Mouse (Mus musculus) CH12F3 (cell line): ENCODE measurements at regions not wholly inside any gene's neighbourhood (a gene's known extent, or its start where the extent isn't known, plus 50 kb on each side); places are given as distances from the start of the nearest gene placed in this dataset.

ENCODE experiments used
- in situ Hi-C: fragments of 300-500 bp; cut with MboI; formaldehyde crosslinking; loops from 2 replicates; pipeline ENCODE4 v1.14.3; 2020; ENCODE audit warnings: low sequenced_read_pairs

GRCm38 (mm10) chr4:82161818-82162217 is 543.7 kb downstream of the Nfib start:
- in situ Hi-C loops, result no loop called here

DNA sequence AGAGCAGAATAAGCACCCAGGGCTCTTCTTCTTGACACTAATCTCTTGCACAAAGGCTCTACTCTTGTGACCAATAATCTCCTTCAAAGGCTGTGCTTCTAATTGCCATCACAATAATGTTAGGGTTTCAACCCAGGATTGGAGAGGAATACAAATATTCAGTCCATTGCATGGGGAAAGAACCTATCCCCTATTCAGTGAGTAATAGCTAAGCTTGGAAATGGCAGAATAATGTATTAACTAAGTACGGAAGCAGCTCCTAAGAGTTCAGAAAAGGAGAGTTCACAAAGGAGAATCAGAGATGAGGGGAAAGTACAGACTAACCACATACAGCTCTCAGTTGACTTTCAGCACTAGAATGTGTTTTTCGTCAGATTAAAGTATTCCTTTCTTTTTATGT is 544.3 kb downstream of the Nfib start:
- in situ Hi-C loops, result no loop called here

- in situ Hi-C loops, result no loop called here
These were observed 545.3 kb downstream of the Nfib start for GRCm38 (mm10) chr4:82160233-82160632.

- in situ Hi-C loops, result no loop called here
These were observed 549.8 kb downstream of the Nfib start for GRCm38 (mm10) chr4:82155642-82156320.

DNA sequence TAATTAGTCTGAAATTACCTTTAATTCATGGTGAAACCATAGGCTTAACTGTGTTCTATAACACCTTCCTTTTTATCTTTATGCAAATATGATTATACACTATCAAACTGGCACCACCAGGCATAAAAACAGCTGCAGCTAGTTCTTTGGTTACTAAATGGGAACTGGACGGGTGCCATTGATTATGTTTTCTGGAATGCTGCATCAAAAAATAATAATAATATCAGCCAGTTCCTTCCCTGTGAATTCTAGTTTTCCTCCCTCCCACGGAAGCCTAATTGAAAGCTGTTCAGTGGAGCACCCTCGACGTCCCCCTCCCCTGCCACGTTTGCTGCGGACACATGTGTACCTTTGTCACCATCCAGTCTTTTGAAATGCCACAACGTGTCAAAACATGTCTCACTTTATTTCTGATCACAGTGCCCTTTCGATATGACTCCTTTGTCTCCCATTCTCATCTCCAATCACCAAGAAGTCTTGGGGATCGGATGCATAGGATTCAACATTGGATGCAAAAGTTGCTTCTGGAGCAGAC is 551.5 kb downstream of the Nfib start:
- in situ Hi-C loops, result no loop called here

- in situ Hi-C loops, result no loop called here
These were observed 551.9 kb downstream of the Nfib start for GRCm38 (mm10) chr4:82153604-82154003.

DNA sequence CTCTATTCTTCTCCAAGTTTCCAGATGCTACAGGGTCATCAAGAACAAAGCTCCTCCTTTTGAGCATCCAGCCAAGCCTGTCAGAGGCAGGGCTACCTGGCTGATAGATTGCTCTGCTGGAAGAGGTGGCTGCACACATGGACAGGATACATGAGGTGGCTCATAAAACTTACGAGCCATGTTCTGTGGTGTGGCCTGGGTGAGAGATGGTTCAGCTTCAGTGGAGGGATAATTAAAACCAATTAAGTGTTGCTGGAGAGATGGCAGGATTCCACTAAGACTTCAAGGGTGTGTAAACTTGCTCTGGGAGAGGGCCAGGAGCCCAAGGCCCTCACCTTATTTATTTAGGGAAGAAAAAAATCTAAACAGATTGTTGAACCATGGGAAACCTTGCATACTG is 555.6 kb downstream of the Nfib start:
- in situ Hi-C loops, result no loop called here

- in situ Hi-C loops, result no loop called here
These were observed 557.2 kb downstream of the Nfib start for GRCm38 (mm10) chr4:82148129-82149064.

DNA sequence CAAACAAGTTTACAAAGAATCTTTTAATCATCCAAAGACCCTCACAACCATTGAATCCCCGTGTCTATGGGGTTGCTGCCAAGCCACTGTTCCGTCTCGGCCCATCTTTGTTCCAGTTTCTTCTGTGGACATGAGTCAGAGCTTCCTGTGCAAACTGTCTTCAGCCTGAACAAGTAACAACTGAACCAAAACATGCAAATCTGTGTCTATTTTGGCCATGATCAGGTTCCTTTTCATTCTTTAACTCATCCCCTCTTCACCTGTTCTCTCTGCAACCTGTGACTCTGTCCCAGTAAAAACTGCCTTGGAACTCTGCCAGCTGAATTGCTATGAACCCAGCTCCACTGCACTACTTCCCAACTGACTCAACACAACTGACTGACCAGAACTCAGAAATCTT is 563.2 kb downstream of the Nfib start:
- in situ Hi-C loops, result no loop called here

DNA sequence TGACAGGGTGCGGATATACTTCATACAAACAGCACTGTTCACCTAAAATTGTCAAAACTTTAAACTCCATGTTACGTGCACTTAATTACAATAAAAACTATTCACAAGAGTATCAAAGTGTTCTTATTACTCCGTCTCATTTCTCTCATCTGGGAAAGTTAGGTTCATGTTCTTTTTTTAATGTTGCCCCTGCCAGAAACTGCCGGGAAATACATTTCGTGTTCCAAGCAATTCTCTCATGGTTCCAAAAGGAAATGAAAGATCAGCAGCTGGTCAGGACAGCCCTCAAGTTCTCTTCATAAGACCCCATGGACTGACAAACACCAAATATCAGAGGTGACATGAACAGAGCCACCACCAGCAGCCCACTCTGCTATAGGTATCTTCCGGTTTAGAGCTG is 565.7 kb downstream of the Nfib start:
- in situ Hi-C loops, result no loop called here

DNA sequence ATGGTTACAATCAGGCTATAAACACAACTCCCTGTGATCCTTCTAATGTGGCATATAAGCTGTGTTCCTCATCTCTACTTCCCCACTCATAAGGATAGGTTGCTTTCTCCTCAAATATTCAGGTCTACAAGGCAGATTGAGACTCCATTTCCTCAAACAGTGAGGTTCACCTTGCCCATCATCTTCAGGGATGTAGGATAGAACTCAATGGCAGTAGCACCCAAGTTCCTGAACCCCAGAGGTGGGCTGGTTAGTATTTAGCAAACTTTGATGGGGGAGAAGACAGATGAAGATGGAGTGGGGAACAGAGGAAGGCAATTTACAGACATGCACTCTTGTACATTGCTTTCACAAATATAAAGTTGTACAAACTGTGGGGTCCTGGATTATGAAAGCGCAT is 566.5 kb downstream of the Nfib start:
- in situ Hi-C loops, result no loop called here

DNA sequence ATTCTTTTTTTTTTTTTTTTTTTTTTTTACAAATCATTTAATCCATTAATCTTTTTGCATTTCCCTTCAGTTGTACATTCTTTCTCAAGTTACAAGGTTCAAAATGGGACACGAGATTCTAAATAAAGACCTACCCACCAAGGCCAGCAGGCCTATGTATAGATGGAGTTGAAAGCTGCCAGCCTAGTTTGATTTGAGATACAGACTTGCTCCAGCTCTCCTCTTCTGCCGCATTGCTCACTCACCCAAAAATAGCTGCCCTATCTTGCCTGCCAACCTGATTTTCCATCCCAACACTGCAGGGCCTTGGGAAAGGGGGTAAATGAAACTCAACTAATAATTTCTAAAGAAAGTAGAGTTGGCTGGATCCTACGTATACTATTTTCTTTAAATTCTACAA is 572.7 kb downstream of the Nfib start:
- in situ Hi-C loops, result no loop called here

DNA sequence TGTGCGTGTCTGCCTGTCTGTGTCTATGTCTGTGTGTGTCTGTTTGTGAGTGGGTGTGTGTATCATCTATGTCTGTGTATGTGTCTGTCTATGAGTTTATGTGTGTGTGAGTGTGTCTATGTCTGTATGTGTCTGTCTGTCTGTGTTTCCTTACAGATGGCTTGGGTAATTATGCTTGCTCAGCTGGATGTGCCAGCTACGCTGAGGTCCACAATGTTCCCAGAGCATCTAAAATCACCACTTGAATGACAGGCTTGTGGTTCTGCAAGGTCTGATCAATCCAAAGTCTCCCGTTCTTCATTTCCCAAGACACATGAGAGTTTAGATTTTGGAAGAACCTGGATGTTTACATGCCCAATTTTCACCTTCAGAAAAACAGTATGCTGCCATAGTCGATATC is 573.2 kb downstream of the Nfib start:
- in situ Hi-C loops, result no loop called here

GRCm38 (mm10) chr4:82129471-82129870 is 576.1 kb downstream of the Nfib start:
- in situ Hi-C loops, result no loop called here

DNA sequence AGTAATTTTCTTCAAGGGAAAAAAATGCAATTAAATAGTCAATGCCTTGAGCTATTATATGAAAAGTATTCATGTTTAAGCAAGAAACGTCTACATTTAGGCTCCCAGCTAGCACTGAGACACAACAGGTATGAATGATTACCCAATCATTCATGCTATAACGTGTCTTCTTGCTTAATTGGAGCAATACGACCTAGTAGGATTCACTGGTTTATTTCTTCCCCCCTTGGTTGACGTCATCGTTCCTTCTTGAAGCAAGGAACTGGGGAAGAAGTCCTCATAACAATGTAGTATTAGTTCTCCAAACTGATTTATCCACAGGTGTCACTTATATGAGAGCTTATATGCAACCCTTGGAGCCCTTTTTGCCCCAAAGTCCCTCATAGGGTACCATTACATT is 581.8 kb downstream of the Nfib start:
- in situ Hi-C loops, result no loop called here

GRCm38 (mm10) chr4:82123101-82123500 is 582.4 kb downstream of the Nfib start:
- in situ Hi-C loops, result no loop called here

- in situ Hi-C loops, result no loop called here
These were observed 584.8 kb downstream of the Nfib start for GRCm38 (mm10) chr4:82120796-82121195.

DNA sequence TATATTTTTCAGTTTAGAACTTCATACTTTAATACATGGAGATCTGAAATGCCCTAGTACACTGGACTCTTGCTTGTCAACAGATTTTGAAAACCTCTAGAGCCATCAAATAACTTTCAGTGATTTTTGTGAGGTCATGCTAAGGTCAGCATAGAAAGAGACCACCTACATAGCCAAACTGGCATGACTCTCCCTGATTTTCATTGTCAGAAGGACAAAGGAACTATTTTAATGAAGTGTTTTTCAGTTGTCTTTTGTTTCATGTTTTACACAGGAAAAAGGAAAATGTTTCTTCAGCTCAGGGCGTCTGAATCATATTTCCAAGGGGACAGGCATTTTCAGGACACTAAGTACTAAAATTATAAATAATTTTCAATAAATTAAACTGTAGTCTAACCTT is 585.2 kb downstream of the Nfib start:
- in situ Hi-C loops, result no loop called here

DNA sequence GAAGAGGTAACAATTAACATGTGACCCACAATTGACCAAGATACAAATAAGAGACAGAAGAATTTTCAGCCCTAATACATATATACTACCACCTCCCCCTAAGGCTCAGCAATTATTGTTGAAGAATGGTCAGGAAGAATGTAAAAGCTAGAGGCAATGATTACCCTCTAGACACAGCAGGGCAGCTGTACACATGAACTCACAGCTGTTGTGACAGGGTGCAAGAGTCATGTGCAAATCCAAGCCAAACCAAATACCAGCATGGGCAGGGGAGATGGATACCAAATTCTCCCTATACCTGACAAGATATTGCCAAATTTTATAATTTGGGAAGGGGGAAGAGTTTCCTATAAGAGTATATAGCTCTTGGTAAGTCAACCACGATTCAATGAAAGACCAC is 603.7 kb downstream of the Nfib start:
- in situ Hi-C loops, result no loop called here

GRCm38 (mm10) chr4:82099970-82100368 is 605.6 kb downstream of the Nfib start:
- in situ Hi-C loops, result no loop called here

- in situ Hi-C loops, result no loop called here
These were observed 606.3 kb downstream of the Nfib start for GRCm38 (mm10) chr4:82098986-82099969.
